ENCODE assay signal across 8 mouse cellular contexts in genomic region chr19:3853891-3854290, GRCm38 (mm10). TPM values are rescaled to one million over a fixed set of nuclear protein-coding genes. Genes with fewer than 3 reads are reported as not detected.
A peak's percentile ranks its signal among the peaks of the same experiment; 100 is the strongest.
DNase-seq lines count a peak whose midpoint lies in the region; ATAC-seq lines count a peak whose summit lies in the region.

No protein-coding gene starts in this region.

- DNase-seq in cerebellum, postnatal 10 days: peak; percentile 62 to 68
- no peak for DNase-seq in cerebellum, adult 9-11 months
- DNase-seq in retina, postnatal 1 day: peak; percentile 21
- no peak for DNase-seq in retina, embryonic 14.5 days (ENCODE audit: low spot score)
- peak; percentile 65 to 71 for DNase-seq in kidney, postnatal 25 days
- DNase-seq in gastrocnemius, postnatal 10 days: no peak
- no peak for DNase-seq in urinary bladder, postnatal 14 days (ENCODE audit: low spot score)

- H3K27ac ChIP-seq in stomach, embryonic 15.5 days: no peak overlapping the region

- H3K4me2 ChIP-seq in stomach, embryonic 15.5 days: 0 out of 2 replicates have a peak overlapping the region, but pooled peaks have one; percentile 1

- no peaks in the 10 kb centered on the region for H3K27me3 ChIP-seq in stomach, embryonic 15.5 days (replicated peaks)

- H3K9me3 ChIP-seq in stomach, embryonic 15.5 days: no peaks in the 10 kb centered on the region

- H3K4me1 ChIP-seq in stomach, embryonic 15.5 days: peaks cover 26% of the 10 kb centered on the region

- H3K4me3 ChIP-seq in stomach, embryonic 15.5 days (replicated peaks): no peak overlapping the region

- WGBS in stomach, embryonic 15.5 days: 80% methylated on average over 1 of the region's 1 CpGs

- no peak for ATAC-seq in stomach, embryonic 15.5 days (ENCODE audit: insufficient read depth, low FRiP score, low read depth)

- no peaks in the 10 kb centered on the region for H3K36me3 ChIP-seq in stomach, embryonic 15.5 days

- H3K9ac ChIP-seq in stomach, embryonic 15.5 days: no peak overlapping the region

RNA-seq across cellular contexts. Expression of gene Chka, which starts 2.3 kb away (rescaled TPM):
- polyA plus RNA-seq in stomach, embryonic 15.5 days (2015; fragmentation: Nextera tagmentation; extraction: Ambion mirVana): 56.9 and 65.3 TPM in 2 replicates
- total RNA-seq in gastrocnemius, postnatal 10 days (2021): 1 to 10 TPM; 6.0 to 7.0 TPM

RNA-seq across cellular contexts. Expression of gene Tcirg1, which starts 53.0 kb away (rescaled TPM):
- 34.7 and 42.6 TPM in 2 replicates for polyA plus RNA-seq in stomach, embryonic 15.5 days (2015; fragmentation: Nextera tagmentation; extraction: Ambion mirVana)
- total RNA-seq in gastrocnemius, postnatal 10 days (2021): 10 to 100 TPM; 13.6 to 31.1 TPM

RNA-seq across cellular contexts. Expression of gene Ndufs8, which starts 58.7 kb away (rescaled TPM):
- polyA plus RNA-seq in stomach, embryonic 15.5 days (2015; fragmentation: Nextera tagmentation; extraction: Ambion mirVana): 312 and 320 TPM in 2 replicates
- 100 to 1,000 TPM; 181 to 205 TPM for total RNA-seq in gastrocnemius, postnatal 10 days (2021)

Comparison
In these comparisons a context has a peak if more than half of its experiments do, and no peak if none do; other contexts are left out.
1. DNase-seq: peak in cerebellum, postnatal 10 days (2 of 2), retina, postnatal 1 day (single experiment) and kidney, postnatal 25 days (2 of 2); none in cerebellum, adult 9-11 months (single experiment), retina, embryonic 14.5 days (single experiment), gastrocnemius, postnatal 10 days (single experiment) and urinary bladder, postnatal 14 days (single experiment).